Mouse (Mus musculus) CH12.LX (cell line): ENCODE data around the gene Bpifc. TPM values are rescaled to one million over a fixed set of nuclear protein-coding genes. Genes with fewer than 3 reads are reported as not detected.

Experiments used
- DNase-seq: peaks from one replicate; pipeline ENCODE4 v3.0.0-alpha.2; 2013; ENCODE audit errors: extremely low read depth
- H3K27ac ChIP-seq: 2 replicates; pipeline ENCODE4 v1.5.1; 2012; ENCODE audit warnings: low read depth, mild to moderate bottlenecking, control low read depth, moderate library complexity; ENCODE audit not compliant: insufficient read depth
- H3K27me3 ChIP-seq: replicated peaks from 2 replicates; pipeline ENCODE3; 2012; ENCODE audit warnings: inconsistent platforms
- H3K36me3 ChIP-seq, 2 experiments: replicated peaks in 1 of 2; 2 replicates each; pipeline versions ENCODE3 to v1.6.1; 2012; ENCODE audit warnings: inconsistent platforms in 1 of 2, low read length in 1 of 2, mild to moderate bottlenecking in 1 of 2, mixed read lengths in 1 of 2, moderate library complexity in 1 of 2; ENCODE audit not compliant: control insufficient read depth in 1 of 2, insufficient read depth in 1 of 2
- H3K4me1 ChIP-seq, 2 experiments: 2 replicates each; pipeline ENCODE4 v1.6.1; 2012; ENCODE audit warnings: inconsistent platforms in 1 of 2, moderate library complexity in 1 of 2; ENCODE audit not compliant: insufficient read depth in 2 of 2, control insufficient read depth in 1 of 2
- H3K4me2 ChIP-seq: 2 replicates; pipeline ENCODE4 v1.6.1; 2012; ENCODE audit warnings: low read depth, mild to moderate bottlenecking, control low read depth; ENCODE audit not compliant: poor library complexity, insufficient read depth, severe bottlenecking
- H3K4me3 ChIP-seq, 3 experiments: fragments of 150-350 bp in 1 of 3; sonication (generic) in 1 of 3; replicated peaks in 1 of 3; 2 replicates each; pipeline versions ENCODE3 to v1.5.1; 2011 to 2012; ENCODE audit warnings: low read depth in 2 of 3, low read length in 2 of 3, mild to moderate bottlenecking in 2 of 3, moderate library complexity in 2 of 3, control low read depth in 1 of 3, improper control_type of control experiment in 1 of 3, inconsistent platforms in 1 of 3, mixed read lengths in 1 of 3; ENCODE audit not compliant: poor library complexity in 1 of 3
- H3K79me2 ChIP-seq: replicated peaks from 2 replicates; pipeline ENCODE4 v1.6.1; 2012; ENCODE audit warnings: mild to moderate bottlenecking, moderate library complexity; ENCODE audit not compliant: control insufficient read depth, poor library complexity, insufficient read depth, severe bottlenecking; ENCODE audit errors: extremely low read depth
- H3K9ac ChIP-seq: 2 replicates; pipeline ENCODE4 v1.6.1; 2012; ENCODE audit warnings: low read depth, mild to moderate bottlenecking, control low read depth, moderate library complexity; ENCODE audit not compliant: insufficient read depth
- H3K9me3 ChIP-seq: replicated peaks from 2 replicates; pipeline ENCODE3; 2012; ENCODE audit warnings: low read length, inconsistent platforms, mixed read lengths
- CHD1 ChIP-seq: IDR thresholded peaks from 2 replicates; pipeline ENCODE4 v1.6.1; 2012; ENCODE audit warnings: low read depth, low read length, improper control_type of control experiment, inconsistent platforms
- ELF1 ChIP-seq: IDR thresholded peaks from 2 replicates; pipeline ENCODE4 v1.6.1; 2014; ENCODE audit warnings: low read depth, mild to moderate bottlenecking, inconsistent platforms, low read length, improper control_type of control experiment
- EP300 ChIP-seq: IDR thresholded peaks from 2 replicates; pipeline ENCODE4 v1.6.1; 2011; ENCODE audit warnings: low read length, improper control_type of control experiment
- GABPA ChIP-seq: IDR thresholded peaks from 2 replicates; pipeline ENCODE4 v1.6.1; 2012; ENCODE audit warnings: low read depth, low read length, improper control_type of control experiment, inconsistent platforms; ENCODE audit not compliant: insufficient replicate concordance
- MAX ChIP-seq: IDR thresholded peaks from 2 replicates; pipeline ENCODE4 v1.6.1; 2011; ENCODE audit warnings: low read length, improper control_type of control experiment
- MAZ ChIP-seq: IDR thresholded peaks from 2 replicates; pipeline ENCODE4 v1.6.1; 2012; ENCODE audit warnings: low read depth, mild to moderate bottlenecking, inconsistent platforms, low read length, improper control_type of control experiment, moderate library complexity
- MXI1 ChIP-seq: IDR thresholded peaks from 2 replicates; pipeline ENCODE4 v1.6.1; 2011; ENCODE audit warnings: mild to moderate bottlenecking, low read depth, low read length, improper control_type of control experiment
- MYC ChIP-seq: IDR thresholded peaks from 2 replicates; pipeline ENCODE4 v1.6.1; 2011; ENCODE audit warnings: low read depth, mild to moderate bottlenecking, improper control_type of control experiment, low read length
- NRF1 ChIP-seq: IDR thresholded peaks from 2 replicates; pipeline ENCODE4 v1.6.1; 2014; ENCODE audit warnings: low read depth, mild to moderate bottlenecking, inconsistent platforms, low read length, improper control_type of control experiment, moderate library complexity
- TBP ChIP-seq: conservative IDR thresholded peaks from 2 replicates; pipeline ENCODE4 v1.6.1; 2011; ENCODE audit warnings: low read depth, low read length, improper control_type of control experiment
- TCF12 ChIP-seq: IDR thresholded peaks from 2 replicates; pipeline ENCODE4 v1.6.1; 2014; ENCODE audit warnings: low read depth, mild to moderate bottlenecking, inconsistent platforms, low read length, improper control_type of control experiment
- ZC3H11A ChIP-seq: IDR thresholded peaks from 2 replicates; pipeline ENCODE4 v1.6.1; 2012; ENCODE audit warnings: low read depth, mild to moderate bottlenecking, inconsistent platforms, low read length, improper control_type of control experiment
- ZMIZ1 ChIP-seq: IDR thresholded peaks from 2 replicates; pipeline ENCODE4 v1.6.1; 2012; ENCODE audit warnings: low read depth, mild to moderate bottlenecking, inconsistent platforms, low read length, improper control_type of control experiment
- dilution Hi-C: fragments of 300-500 bp; cut with MboI; formaldehyde crosslinking; loops from 2 replicates; pipeline ENCODE4 v1.14.3; 2020; ENCODE audit warnings: low sequenced_read_pairs; ENCODE audit not compliant: extremely low pct_unique_long_range_greater_than_20kb, extremely low pct_ligation_motif_present
- in situ Hi-C: fragments of 300-500 bp; cut with MboI; formaldehyde crosslinking; loops from 3 replicates; pipeline ENCODE4 v1.14.3; 2019; ENCODE audit warnings: low sequenced_read_pairs, low pct_ligation_motif_present, low pct_unique_long_range_greater_than_20kb, mixed read lengths
- polyA plus RNA-seq: library from polyadenylated mRNA; unstranded; fragments of >175 nt; gene quantifications from 2 replicates; pipeline ENCODE4 v1.2.1, GENCODE M21; 2012; ENCODE audit warnings: low read depth; ENCODE audit not compliant: insufficient read length
- total RNA-seq, 2 experiments: library from RNA; depleted of rRNA; stranded (reverse); fragments of 300-350 nt in 1 of 2; fragments of >200 nt in 1 of 2; gene quantifications; 2 replicates each; pipeline ENCODE4 v1.2.3; 2012 to 2014

The Bpifc gene
- total and polyA plus RNA-seq, 3 experiments, result not detected

- Histone ChIP-seq H3K27me3 (no peaks in the 10 kb centered on the region), H3K79me2 (no peaks in the 10 kb centered on the region), H3K9ac (no peak overlapping the region), H3K4me1 (no peaks in the 10 kb centered on the region), H3K4me2 (no peak overlapping the region), H3K9me3 (no peaks in the 10 kb centered on the region), H3K36me3 (peaks cover 25 to 88% of the 10 kb centered on the region in 2 experiments), H3K27ac (no peak overlapping the region), H3K4me3 (no peak overlapping the region)
- in situ Hi-C loops (no loop called here), dilution Hi-C loops (no loop called here)
- no peak for TF ChIP-seq NRF1
- no peak for TF ChIP-seq MAX
- DNase-seq, result no peak
These were observed 36.1 kb upstream of the Bpifc start for GRCm38 (mm10) chr10:86047786-86048185.

- no peaks in the 10 kb centered on the region for H3K9me3 ChIP-seq
- no peaks in the 10 kb centered on the region for H3K27me3 ChIP-seq
- H3K79me2 ChIP-seq, result no peaks in the 10 kb centered on the region
- no peak overlapping the region for H3K9ac ChIP-seq
- dilution Hi-C loops (no loop called here), in situ Hi-C loops (no loop called here)
- no peak for DNase-seq
- H3K4me1 ChIP-seq, result no peaks in the 10 kb centered on the region
- H3K27ac ChIP-seq, result no peak overlapping the region
- H3K36me3 ChIP-seq, result peaks cover 29 to 86% of the 10 kb centered on the region in 2 experiments
- H3K4me3 ChIP-seq, result no peak overlapping the region
- no peak for TF ChIP-seq GABPA
- no peak overlapping the region for H3K4me2 ChIP-seq
These were observed 34.7 kb upstream of the Bpifc start for GRCm38 (mm10) chr10:86046371-86046770.

GRCm38 (mm10) chr10:86044066-86044465 lies 32.4 kb upstream of the Bpifc start:
- Histone ChIP-seq H3K4me3 (no peak overlapping the region), H3K27ac (no peak overlapping the region), H3K9ac (no peak overlapping the region), H3K79me2 (no peaks in the 10 kb centered on the region), H3K27me3 (no peaks in the 10 kb centered on the region), H3K4me1 (no peaks in the 10 kb centered on the region), H3K36me3 (peaks cover 29 to 69% of the 10 kb centered on the region in 2 experiments), H3K9me3 (no peaks in the 10 kb centered on the region)
- dilution Hi-C loops, result no loop called here
- in situ Hi-C loops, result no loop called here
- TF ChIP-seq CHD1, result no peak
- no peak for TF ChIP-seq MXI1
- TF ChIP-seq ZMIZ1, result no peak
- TF ChIP-seq MAX, result no peak
- no peak for TF ChIP-seq TBP
- no peak for TF ChIP-seq ELF1
- TF ChIP-seq TCF12, result no peak
- TF ChIP-seq MAZ, result no peak
- TF ChIP-seq EP300, result no peak
- TF ChIP-seq MYC, result no peak
- TF ChIP-seq ZC3H11A, result no peak
- TF ChIP-seq, all 38 proteins: peak for 0
- DNase-seq, result no peak
- no peak overlapping the region for H3K4me2 ChIP-seq
